Mouse (Mus musculus): Measurements from ENCODE around the gene Tmem107. TPM values are rescaled to one million over a fixed set of nuclear protein-coding genes. Genes with fewer than 3 reads are reported as not detected.
A peak's percentile ranks its signal among the peaks of the same experiment; 100 is the strongest.

The Tmem107 gene
- total and polyA plus RNA-seq, 2 experiments from 2014 or later: 27.8 to 61.8 TPM

DNA sequence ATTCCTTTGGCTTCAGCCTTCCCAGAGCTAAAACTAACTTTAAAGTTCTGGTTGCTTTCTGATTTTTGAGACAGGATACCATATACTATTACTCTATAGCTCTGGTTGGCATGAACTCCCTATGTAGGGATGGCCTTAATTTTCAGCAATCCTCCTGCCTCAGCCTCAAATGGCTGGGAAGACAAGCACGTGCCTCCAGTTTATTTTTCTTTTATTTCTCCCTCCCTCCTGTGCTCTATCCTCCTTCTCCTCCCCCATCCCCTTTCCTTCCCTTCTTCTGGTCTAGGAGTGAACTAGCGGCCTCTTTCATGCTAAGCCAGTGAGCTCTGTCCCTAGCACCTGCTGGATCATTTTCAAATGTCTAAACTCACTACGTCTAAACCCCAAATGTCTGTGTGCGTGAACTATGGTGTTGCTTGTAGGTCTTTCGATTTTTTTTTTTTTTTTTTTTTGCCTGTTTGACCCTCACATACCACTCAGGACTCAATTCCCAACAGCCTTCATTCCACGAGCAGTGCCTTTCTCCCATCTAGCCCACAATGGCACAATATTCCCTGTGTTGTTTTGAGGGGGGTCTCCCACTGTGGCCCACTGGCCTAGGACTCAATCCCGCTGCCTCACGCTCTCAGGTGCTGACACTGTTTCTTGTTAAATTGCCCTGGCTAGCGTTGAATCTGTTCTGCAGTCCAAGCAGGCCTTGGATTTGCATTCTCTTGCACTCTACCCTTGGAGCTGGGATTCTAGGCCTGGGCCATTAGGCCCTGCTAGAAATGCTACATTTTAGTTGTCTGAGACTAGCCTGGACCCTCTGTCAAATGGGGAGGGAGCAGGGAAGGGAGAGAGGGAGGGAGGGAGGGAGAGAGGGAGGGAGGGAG, 6.1 kb upstream of the Tmem107 start:
- Histone ChIP-seq H3K9ac (replicated peaks; ENCODE audit: low read length, poor library complexity, severe bottlenecking) (peak overlapping the region; percentile 58), H3K4me2 (ENCODE audit: low read depth, low read length, poor library complexity, severe bottlenecking) (peak overlapping the region; percentile 86), H3K27ac (ENCODE audit: low read depth, low read length) (no peak overlapping the region), H3K4me3 (ENCODE audit: low read depth, low read length) (peak overlapping the region; percentile 90), H3K36me3 (ENCODE audit: insufficient read depth, low read length) (no peaks in the 10 kb centered on the region), H3K27me3 (ENCODE audit: insufficient read depth, low read length) (no peaks in the 10 kb centered on the region), H3K9me3 (ENCODE audit: low read length) (no peaks in the 10 kb centered on the region), H3K4me1 (ENCODE audit: insufficient read depth, low read length) (peaks cover 13% of the 10 kb centered on the region)
- 48% methylated on average over 9 of the region's 9 CpGs for WGBS
- ATAC-seq (ENCODE audit: low FRiP score) (no peak), DNase-seq (ENCODE audit: low spot score) (no peak)
- TF ChIP-seq CTCF (IDR thresholded peaks at IDR 0.05): no peak

DNA sequence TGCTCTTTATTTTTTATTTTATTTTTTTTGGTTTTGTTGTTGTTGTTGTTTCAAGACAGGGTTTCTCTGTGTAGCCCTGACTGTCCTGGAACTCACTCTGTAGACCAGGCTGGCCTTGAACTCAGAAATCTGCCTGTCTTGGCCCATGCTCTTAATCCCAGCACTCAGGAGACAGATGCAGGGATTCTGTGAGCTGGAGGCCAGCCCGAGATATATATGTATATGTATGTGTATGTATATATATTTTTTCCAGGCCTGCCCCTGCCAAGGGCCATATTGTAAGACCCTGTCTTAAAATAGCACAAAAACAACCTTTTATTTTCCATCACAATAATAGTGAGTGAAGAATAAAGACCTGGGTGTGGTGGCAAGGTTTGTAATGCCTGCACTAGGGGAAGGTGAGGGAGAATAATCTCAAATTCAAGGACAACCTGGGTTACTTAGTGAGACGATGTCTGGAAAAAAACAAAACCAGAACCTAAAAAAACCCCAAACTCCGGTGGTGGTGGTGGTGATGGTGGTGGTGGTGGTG, 5.1 kb upstream of the Tmem107 start:
- no peaks in the 10 kb centered on the region for H3K9me3 ChIP-seq (ENCODE audit: low read length)
- ATAC-seq (ENCODE audit: low FRiP score) (no peak), DNase-seq (ENCODE audit: low spot score) (no peak)
- no peak overlapping the region for H3K27ac ChIP-seq (ENCODE audit: low read depth, low read length)
- no peaks in the 10 kb centered on the region for H3K36me3 ChIP-seq (ENCODE audit: insufficient read depth, low read length)
- WGBS: 53% methylated on average over 3 of the region's 3 CpGs
- TF ChIP-seq CTCF (IDR thresholded peaks at IDR 0.05): no peak
- H3K27me3 ChIP-seq (ENCODE audit: insufficient read depth, low read length): no peaks in the 10 kb centered on the region
- H3K9ac ChIP-seq (replicated peaks; ENCODE audit: low read length, poor library complexity, severe bottlenecking): no peak overlapping the region
- H3K4me2 ChIP-seq (ENCODE audit: low read depth, low read length, poor library complexity, severe bottlenecking): peak overlapping the region; percentile 91; the same call in 1 of the 2 replicates
- no peak overlapping the region; the same call in 1 of the 2 replicates for H3K4me3 ChIP-seq (ENCODE audit: low read depth, low read length)
- peaks cover 13% of the 10 kb centered on the region for H3K4me1 ChIP-seq (ENCODE audit: insufficient read depth, low read length)

DNA sequence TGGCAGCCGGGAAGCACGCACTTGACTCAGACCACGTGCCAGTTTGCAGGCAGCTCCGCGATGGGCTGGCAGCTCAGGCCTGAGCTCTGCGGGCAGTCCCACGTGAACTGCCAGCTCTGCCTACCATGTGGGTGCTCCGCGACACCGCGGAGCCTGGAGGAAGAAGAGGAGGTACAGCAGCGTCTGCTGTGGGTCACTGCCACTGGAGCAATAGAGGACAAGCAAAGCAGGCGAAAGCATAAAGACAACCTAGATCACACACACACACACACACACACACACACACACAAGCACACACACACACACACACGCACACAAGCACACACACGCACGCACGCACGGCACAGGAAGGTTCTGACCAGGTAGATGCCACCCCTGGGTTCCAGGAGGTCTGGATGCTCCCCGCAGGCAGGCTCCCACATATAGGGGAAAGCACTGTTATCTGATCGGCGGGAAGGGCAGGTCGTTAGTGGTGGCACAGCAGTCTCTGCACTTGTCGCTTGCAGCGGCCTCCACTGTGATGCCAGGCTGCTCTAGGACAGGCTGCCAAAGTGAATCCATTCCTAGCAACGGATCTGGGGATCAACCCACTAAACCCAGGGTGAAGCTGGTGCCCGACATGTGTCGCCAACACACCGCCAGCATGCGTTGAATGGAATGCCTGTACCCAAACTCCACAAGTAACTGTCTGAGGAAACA, 4.3 kb upstream of the Tmem107 start:
- Histone ChIP-seq H3K27ac (ENCODE audit: low read depth, low read length) (peak overlapping the region; percentile 20; the same call in 1 of the 2 replicates), H3K36me3 (ENCODE audit: insufficient read depth, low read length) (no peaks in the 10 kb centered on the region), H3K4me2 (ENCODE audit: low read depth, low read length, poor library complexity, severe bottlenecking) (peak overlapping the region; percentile 91), H3K4me3 (ENCODE audit: low read depth, low read length) (peak overlapping the region; percentile 39), H3K4me1 (ENCODE audit: insufficient read depth, low read length) (peaks cover 10% of the 10 kb centered on the region), H3K9me3 (ENCODE audit: low read length) (no peaks in the 10 kb centered on the region), H3K9ac (replicated peaks; ENCODE audit: low read length, poor library complexity, severe bottlenecking) (peak overlapping the region; percentile 45), H3K27me3 (ENCODE audit: insufficient read depth, low read length) (no peaks in the 10 kb centered on the region)
- 1% methylated on average over 28 of the region's 29 CpGs for WGBS
- no peak for ATAC-seq (ENCODE audit: low FRiP score)
- peak; percentile 59 for DNase-seq (ENCODE audit: low spot score)
- no peak for TF ChIP-seq CTCF (IDR thresholded peaks at IDR 0.05)

DNA sequence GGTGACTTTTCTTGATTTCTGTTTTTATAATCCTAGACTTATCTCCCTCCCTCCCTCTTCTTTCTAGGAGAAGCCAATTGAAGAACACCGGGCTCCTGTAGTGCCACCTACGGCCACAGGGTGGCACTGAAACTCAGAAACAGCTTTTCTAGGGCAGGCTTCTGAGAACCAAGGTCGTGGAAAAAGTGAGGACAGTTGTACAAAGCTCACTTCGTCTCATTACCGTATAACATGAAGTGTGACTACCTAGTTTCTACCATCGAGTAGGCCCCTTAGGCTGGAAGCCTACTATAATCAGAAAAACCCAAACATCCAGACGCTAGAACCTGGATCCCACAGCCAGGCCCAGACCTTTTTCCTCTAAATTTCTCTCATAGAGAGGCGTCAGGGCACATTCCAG, 3.6 kb upstream of the Tmem107 start:
- peaks cover 8% of the 10 kb centered on the region; the same call in 1 of the 2 replicates for H3K4me1 ChIP-seq (ENCODE audit: insufficient read depth, low read length)
- H3K4me3 ChIP-seq (ENCODE audit: low read depth, low read length): peak overlapping the region; percentile 39
- DNase-seq (ENCODE audit: low spot score) (peak; percentile 95), ATAC-seq (ENCODE audit: low FRiP score) (no peak)
- H3K36me3 ChIP-seq (ENCODE audit: insufficient read depth, low read length): no peaks in the 10 kb centered on the region
- TF ChIP-seq CTCF (IDR thresholded peaks at IDR 0.05): peak; percentile 92
- H3K9me3 ChIP-seq (ENCODE audit: low read length): no peaks in the 10 kb centered on the region
- WGBS: 12% methylated on average over 8 of the region's 8 CpGs
- H3K27ac ChIP-seq (ENCODE audit: low read depth, low read length): peak overlapping the region; percentile 20; the same call in 1 of the 2 replicates
- no peak overlapping the region for H3K9ac ChIP-seq (replicated peaks; ENCODE audit: low read length, poor library complexity, severe bottlenecking)
- H3K27me3 ChIP-seq (ENCODE audit: insufficient read depth, low read length): no peaks in the 10 kb centered on the region
- H3K4me2 ChIP-seq (ENCODE audit: low read depth, low read length, poor library complexity, severe bottlenecking): peak overlapping the region; percentile 91

DNA sequence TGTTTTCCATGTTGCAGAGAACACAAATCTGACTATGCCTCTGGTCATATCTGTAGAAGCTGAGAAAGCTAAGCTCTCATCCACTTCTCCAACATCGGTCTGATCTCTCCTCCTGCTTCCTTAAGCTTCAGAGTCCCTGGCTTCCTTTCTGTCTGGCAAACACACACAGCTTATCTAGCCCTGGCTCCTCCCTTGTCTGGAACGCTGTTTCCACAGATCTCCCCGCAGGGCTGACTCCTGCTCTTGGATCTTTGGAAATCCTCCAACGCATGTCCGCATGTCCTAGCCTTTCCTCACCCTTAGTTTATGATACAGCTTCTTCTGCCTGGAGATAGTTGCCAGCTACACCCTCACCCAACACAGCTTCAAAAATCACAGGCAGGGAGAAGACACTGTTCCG, 3.0 kb upstream of the Tmem107 start:
- Histone ChIP-seq H3K9me3 (ENCODE audit: low read length) (no peaks in the 10 kb centered on the region), H3K27ac (ENCODE audit: low read depth, low read length) (no peak overlapping the region), H3K36me3 (ENCODE audit: insufficient read depth, low read length) (no peaks in the 10 kb centered on the region), H3K4me2 (ENCODE audit: low read depth, low read length, poor library complexity, severe bottlenecking) (no peak overlapping the region), H3K27me3 (ENCODE audit: insufficient read depth, low read length) (no peaks in the 10 kb centered on the region), H3K4me3 (ENCODE audit: low read depth, low read length) (no peak overlapping the region), H3K9ac (replicated peaks; ENCODE audit: low read length, poor library complexity, severe bottlenecking) (no peak overlapping the region), H3K4me1 (ENCODE audit: insufficient read depth, low read length) (peaks cover 12% of the 10 kb centered on the region; the same call in 1 of the 2 replicates)
- 54% methylated on average over 6 of the region's 6 CpGs for WGBS
- no peak for DNase-seq (ENCODE audit: low spot score)
- ATAC-seq (ENCODE audit: low FRiP score): no peak
- TF ChIP-seq CTCF (IDR thresholded peaks at IDR 0.05): no peak
